Mouse (Mus musculus) large intestine, adult 2 months (tissue): Measurements from ENCODE around the gene Polk. TPM values are rescaled to one million over a fixed set of nuclear protein-coding genes. Genes with fewer than 3 reads are reported as not detected.

Source experiments
- DNase-seq: peaks from one replicate; pipeline ENCODE4 v3.0.0-alpha.2; 2012; ENCODE audit warnings: low read depth, low spot score
- WGBS: fragments of 180-500 bp; shearing (Covaris S2); methylation state at CpG from one replicate; pipeline ENCODE4 v1.1.7; 2018; 5-methylcytosine and 5-hydroxymethylcytosine counted together
- polyA plus RNA-seq: library from polyadenylated mRNA; depleted of rRNA; stranded (reverse); fragments of >200 nt; gene quantifications from 2 replicates; pipeline ENCODE4 v1.2.3, GENCODE M21; 2012; rRNA removed

The Polk gene
- 1.0 and 1.6 TPM in 2 replicates for polyA plus RNA-seq

GRCm38 (mm10) chr13:96542081-96542889, at the start of gene Polk, which contains the start of gene Col4a3bp:
Gene Polk (minus strand): TSS chr13:96542579.
Gene Col4a3bp (plus strand): TSS chr13:96542618.
- under 1% methylated on average over 49 of the region's 50 CpGs for WGBS

GRCm38 (mm10) chr13:96588642-96589041, 46.3 kb upstream of the Polk start:
- no peak for DNase-seq
- 92% methylated on average over 1 of the region's 1 CpGs for WGBS

More at GRCm38 (mm10) chr13:96542081-96542889, at the start of gene Polk, which contains the start of gene Col4a3bp:
- DNase-seq, result peak; percentile 96

DNA sequence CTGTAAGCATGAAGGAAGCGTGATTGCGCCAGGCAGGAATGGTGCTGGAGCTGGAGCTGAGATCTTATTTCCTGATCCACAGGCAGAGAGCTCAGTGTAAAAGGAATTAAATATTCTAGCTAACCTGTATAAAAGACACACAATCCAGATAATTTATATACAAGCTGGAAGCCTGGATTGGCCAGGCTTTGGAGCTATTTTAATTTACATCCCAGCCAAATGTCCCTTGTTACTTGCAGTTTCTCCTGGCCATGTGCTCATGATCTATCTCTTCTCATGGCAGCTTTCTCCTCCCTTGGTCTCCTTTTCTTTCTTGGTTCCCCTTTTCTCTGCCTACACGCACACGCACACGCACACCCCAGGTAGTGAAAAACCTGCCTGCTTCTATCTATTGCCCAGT, 44.2 kb upstream of the Polk start:
- WGBS, result 95% methylated on average over 5 of the region's 5 CpGs
- no peak for DNase-seq

DNA sequence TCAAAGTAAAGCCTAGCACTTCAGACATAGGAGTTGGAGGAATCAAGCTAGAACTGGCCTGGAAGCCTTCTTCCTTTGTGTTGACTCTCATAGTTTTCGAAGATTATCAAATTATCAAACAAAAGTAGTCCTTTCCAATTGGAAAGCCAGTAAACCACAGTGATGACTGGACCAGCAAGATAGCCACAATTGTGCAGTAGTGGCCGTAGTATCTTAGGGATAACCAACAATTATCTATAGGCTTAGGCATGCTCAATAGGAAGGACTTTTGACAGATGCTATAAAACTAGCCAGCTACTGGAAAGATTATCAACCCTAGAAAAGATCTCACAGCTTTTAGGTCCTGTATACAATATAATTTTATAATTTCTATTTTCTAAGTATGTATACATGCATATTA, 41.8 kb upstream of the Polk start:
- no peak for DNase-seq
- WGBS, result 94% methylated on average over 2 of the region's 2 CpGs

GRCm38 (mm10) chr13:96579979-96580378, 37.6 kb upstream of the Polk start:
- 85% methylated on average over 1 of the region's 1 CpGs for WGBS
- DNase-seq, result no peak

GRCm38 (mm10) chr13:96579104-96579503, 36.7 kb upstream of the Polk start:
- DNase-seq, result no peak
- WGBS, result 82% methylated on average over 2 of the region's 2 CpGs

- DNase-seq, result no peak
- 71% methylated on average over 2 of the region's 2 CpGs for WGBS
Observed at GRCm38 (mm10) chr13:96574170-96574569, 31.8 kb upstream of the Polk start.

DNA sequence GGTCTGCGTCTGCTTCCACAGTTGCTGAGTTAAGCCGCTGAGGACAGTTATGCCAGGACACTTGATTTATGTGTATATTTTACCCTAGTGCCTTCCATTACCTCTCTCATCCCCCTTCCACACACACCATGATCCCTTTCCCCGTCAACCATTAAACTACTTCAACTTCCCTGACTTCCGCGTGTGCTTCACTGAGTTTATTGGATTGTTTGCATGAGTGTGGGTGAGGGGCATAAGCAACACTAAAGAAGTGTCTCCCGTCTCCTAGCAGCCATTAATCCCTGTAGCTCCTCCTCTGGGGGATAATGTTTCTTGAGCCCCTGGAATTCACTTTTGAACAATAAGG, 28.6 kb upstream of the Polk start:
- 25% methylated on average over 6 of the region's 6 CpGs for WGBS
- no peak for DNase-seq

GRCm38 (mm10) chr13:96570313-96571015, 28.1 kb upstream of the Polk start:
- 17% methylated on average over 10 of the region's 10 CpGs for WGBS
- no peak for DNase-seq

DNA sequence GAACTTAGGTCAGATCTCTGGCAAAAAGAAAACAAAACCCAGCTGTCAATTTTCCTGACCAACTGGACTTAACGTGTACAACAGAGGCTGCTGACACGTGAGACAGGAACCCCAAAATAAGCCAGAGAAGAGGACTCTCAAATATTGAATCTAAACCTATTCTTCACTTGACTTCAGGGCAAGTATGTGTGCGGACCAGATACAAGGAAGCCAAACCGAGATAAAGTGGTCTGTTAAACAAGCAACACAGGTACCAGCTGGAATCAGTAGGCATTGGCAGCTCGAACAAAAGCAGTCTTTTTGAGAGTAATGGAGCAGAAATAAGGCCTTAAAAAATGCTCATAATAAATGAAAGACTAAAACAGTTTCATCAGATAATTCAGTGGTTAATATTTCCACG, 25.6 kb upstream of the Polk start:
- 77% methylated on average over 6 of the region's 6 CpGs for WGBS
- no peak for DNase-seq

DNA sequence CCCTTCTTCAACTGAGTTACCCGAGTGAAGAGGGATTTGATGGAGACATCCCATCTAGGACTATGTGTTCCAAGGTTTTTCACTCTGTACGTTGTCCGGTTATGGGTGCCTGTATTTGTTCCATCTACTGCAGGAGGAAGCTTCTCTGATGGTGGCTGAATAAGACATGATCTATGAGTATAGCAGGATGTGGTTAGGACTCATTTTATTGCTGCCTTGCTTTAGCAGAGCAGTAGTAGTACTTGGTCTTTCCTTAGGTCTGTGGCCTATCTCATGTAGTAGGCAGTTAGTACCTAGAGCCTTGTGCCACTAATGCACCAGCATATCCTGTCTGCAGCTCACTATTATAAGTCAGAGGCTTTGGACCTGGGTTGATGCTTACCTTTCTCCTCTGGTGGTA, 12.7 kb upstream of the Polk start:
- WGBS, result 94% methylated on average over 3 of the region's 3 CpGs
- no peak for DNase-seq

- DNase-seq, result no peak
- 57% methylated on average over 4 of the region's 4 CpGs for WGBS
Observed at GRCm38 (mm10) chr13:96547941-96548340, 5.6 kb upstream of the Polk start.

DNA sequence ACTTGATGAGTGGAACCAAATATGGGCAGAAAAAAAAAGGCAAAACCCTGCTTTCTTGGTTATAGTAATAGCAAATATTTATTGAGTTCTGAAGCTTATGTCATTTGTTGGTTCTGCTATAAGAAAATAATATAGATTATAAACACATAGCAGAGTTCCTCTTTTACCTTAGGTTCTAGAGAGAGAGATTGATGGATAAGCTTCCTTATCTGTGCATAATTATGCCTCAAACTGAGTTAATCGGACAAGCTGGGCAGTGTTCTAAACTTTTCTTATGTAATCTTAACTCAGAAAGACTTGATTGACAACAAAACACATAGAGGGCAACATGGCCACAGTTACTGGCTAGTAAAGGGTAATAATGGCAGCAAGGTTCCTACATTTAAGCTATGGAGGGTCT, 4.9 kb upstream of the Polk start:
- WGBS, result 70% methylated on average over 1 of the region's 1 CpGs
- DNase-seq, result no peak

DNA sequence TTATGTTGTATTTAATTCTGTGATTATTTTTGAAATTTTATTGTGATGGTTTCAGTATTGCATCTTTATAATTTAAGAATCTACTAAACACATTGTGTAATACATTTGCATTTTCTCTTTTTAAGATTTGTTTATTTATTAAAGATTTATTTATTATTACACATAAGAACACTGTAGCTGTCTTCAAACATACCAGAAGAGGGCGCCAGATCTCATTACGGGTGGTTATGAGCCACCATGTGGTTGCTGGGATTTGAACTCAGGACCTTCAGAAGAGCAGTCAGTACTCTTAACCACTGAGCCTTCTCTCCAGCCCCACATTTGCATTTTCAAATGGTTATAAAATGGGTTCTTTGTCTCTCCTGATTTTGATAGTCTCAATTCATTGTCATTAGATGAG, 2.1 kb upstream of the Polk start:
- WGBS, result 59% methylated on average over 2 of the region's 2 CpGs
- no peak for DNase-seq

DNA sequence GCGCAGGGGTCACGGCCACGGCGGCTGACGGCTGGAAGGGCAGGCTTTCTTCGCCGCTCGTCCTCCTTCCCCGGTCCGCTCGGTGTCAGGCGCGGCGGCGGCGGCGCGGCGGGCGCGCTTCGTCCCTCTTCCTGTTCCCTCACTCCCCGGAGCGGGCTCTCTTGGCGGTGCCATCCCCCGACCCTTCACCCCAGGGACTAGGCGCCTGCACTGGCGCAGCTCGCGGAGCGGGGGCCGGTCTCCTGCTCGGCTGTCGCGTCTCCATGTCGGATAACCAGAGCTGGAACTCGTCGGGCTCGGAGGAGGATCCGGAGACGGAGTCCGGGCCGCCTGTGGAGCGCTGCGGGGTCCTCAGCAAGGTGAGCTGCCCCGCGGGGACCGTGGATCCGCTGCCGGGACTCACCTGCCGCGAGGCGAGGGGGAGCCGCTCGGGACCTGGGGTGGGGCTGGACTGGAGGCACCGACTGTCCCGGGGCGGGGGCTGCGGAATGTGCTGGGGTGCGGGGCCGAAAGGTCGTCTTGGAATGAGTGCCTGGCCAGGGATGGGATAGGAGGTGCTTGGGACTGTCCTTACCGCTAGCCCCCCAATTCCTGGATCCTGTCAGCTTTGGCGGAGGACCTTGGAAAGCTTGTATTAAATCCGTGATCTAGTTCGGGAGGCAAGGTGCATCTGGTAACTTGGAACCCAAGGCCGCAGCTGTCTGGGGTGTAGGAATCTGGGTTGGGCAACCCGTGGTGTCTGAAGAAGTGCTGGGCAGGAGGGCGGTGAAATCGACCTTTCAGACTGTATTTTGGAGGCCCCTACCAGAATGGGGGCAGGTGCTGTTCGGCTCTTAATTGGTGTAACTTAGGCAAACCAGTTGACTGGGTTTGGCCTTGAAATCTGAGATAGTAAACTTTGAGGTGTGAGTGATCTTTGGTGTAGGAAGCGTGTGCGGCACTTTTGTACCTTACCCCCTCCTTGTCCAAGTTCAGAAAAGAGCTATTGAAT, 817 bp upstream of the Polk start:
- under 1% methylated on average over 64 of the region's 73 CpGs for WGBS
- DNase-seq, result peak; percentile 37

GRCm38 (mm10) chr13:96541381-96541780, 998 bp downstream of the Polk start:
- DNase-seq, result no peak
- 21% methylated on average over 2 of the region's 2 CpGs for WGBS

DNA sequence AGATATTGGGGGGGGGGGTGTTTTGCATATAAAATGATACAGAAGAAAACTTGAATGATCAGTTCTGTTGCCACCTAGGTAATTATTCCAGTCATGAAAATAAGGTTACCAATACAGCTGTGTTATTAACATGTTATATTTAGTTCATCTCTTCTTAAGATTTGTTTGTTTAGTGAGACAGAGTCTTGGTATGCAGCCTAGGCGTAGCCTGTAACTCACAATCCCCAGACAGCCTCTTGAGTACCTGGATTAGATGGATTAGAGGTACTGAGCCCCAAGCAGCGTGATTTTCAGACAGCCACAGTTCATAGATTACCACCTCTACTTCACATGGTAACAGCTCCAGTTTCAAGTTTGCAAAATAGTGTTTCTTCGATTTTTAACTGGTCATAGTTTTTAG, 4.3 kb downstream of the Polk start:
- no peak for DNase-seq
- 56% methylated on average over 3 of the region's 3 CpGs for WGBS

GRCm38 (mm10) chr13:96536821-96537572, 5.4 kb downstream of the Polk start:
- WGBS, result 86% methylated on average over 5 of the region's 5 CpGs
- DNase-seq, result no peak

DNA sequence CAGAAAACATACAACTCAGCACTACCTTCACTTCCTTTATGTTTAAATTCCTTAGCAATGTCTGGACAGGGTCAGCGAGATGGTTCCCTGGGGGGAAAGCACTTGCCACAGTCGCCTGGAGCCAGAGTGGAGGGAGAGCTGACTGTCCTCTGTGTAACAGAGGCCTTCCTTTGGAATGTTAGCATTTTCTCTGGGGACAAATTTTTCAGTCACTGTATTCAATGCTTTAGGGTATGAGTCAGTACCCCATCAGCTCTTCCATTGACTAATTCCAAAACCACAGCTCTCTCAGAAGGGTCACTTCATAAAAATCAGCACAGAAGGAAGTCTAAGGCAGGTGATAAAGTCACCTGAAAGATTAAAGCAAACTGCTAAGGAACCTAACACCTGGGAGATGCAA, 8.6 kb downstream of the Polk start:
- WGBS, result 84% methylated on average over 2 of the region's 2 CpGs
- no peak for DNase-seq
